Mouse (Mus musculus): ENCODE results near the gene Fut11. TPM values are rescaled to one million over a fixed set of nuclear protein-coding genes. Genes with fewer than 3 reads are reported as not detected.

The Fut11 gene
- polyA plus RNA-seq, 1 experiment from 2014 or later = 20.0 TPM

DNA sequence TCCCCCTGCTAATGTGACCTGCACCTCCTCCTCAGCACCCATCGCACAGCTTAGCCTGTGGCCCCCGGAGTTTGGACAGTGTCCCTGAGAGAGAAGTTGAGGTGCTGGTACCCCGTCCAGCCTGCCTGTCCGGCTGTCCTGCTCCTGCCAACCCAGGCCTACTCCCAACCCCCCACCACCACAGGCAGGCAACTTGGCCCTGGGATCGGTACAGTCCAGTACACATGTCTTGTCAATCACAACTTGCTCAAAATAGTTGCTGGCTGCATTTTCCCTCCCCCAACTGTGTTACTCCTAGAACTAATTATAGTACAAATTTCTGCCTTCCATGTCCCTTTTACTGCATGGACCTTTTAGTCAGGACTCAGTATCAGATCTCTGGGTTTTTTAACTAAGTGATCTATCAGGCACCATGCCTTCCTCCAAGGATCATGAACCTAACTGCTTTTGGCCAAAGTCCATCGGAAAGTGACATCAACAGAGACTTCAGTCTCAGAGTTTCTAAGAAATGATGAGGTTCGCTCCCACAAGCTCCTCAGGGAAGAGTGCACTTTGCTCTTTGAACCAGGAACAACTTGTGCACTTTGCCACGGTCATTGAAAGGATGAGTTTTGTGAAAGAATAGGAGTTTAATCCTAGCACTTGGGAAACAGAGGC, 26.5 kb upstream of the Fut11 start, which contains the start of gene Synpo2l:
Synpo2l (minus strand) TSS at position 201 of the 657 bp plus-strand sequence.
- H3K4me1 ChIP-seq (ENCODE audit: control insufficient read depth, insufficient read depth, low read length) = no peaks in the 10 kb centered on the region
- no peaks in the 10 kb centered on the region for H3K36me3 ChIP-seq (ENCODE audit: control insufficient read depth, insufficient read depth, low read length)
- no peak for ATAC-seq (ENCODE audit: low read depth)
- no peaks in the 10 kb centered on the region for H3K9me3 ChIP-seq (ENCODE audit: control insufficient read depth, low read length)
- no peak within 1 kb of the TSS for H3K9ac ChIP-seq (replicated peaks; ENCODE audit: low read depth, low read length)
- no peak within 1 kb of the TSS for H3K4me3 ChIP-seq (ENCODE audit: low read depth, low read length)
- WGBS = 88% methylated on average over 8 of the region's 8 CpGs
- 0 out of 2 replicates have a peak, but pooled peaks cover 2% of the 10 kb centered on the region for H3K27me3 ChIP-seq (ENCODE audit: control insufficient read depth, insufficient read depth, low read length)
- H3K27ac ChIP-seq (ENCODE audit: low read depth, low read length) = no peak within 1 kb of the TSS
- no peak within 1 kb of the TSS for H3K4me2 ChIP-seq (ENCODE audit: low read depth, low read length)

DNA sequence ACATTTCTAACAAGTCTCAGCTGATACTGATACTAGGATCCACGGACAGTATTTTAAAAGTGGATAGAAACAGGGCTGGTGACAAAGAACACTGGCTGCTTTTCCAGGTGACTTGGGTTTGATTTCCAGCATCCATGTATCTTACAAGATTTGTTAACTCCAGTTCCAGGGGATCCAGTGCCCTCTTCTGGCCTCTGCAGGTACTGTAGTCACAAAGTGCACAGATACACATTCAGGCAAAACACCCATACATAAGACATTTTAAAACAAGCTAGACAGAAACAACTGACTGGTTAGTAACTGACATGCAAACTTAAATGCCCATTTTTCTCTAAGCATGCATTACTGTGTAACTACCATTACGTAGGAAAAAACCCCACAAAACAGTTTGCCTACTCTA, 21.8 kb upstream of the Fut11 start:
- Histone ChIP-seq H3K36me3 (ENCODE audit: control insufficient read depth, insufficient read depth, low read length) (peaks cover 11% of the 10 kb centered on the region; the same call in 1 of the 2 replicates), H3K4me1 (ENCODE audit: control insufficient read depth, insufficient read depth, low read length) (peaks cover 11% of the 10 kb centered on the region; the same call in 1 of the 2 replicates), H3K27ac (ENCODE audit: low read depth, low read length) (no peak overlapping the region), H3K4me3 (ENCODE audit: low read depth, low read length) (peak overlapping the region; percentile 78; the same call in 1 of the 2 replicates), H3K9me3 (ENCODE audit: control insufficient read depth, low read length) (no peaks in the 10 kb centered on the region), H3K4me2 (ENCODE audit: low read depth, low read length) (no peak overlapping the region), H3K9ac (replicated peaks; ENCODE audit: low read depth, low read length) (no peak overlapping the region), H3K27me3 (ENCODE audit: control insufficient read depth, insufficient read depth, low read length) (no peaks in the 10 kb centered on the region)
- WGBS = 92% methylated on average over 2 of the region's 2 CpGs
- no peak for ATAC-seq (ENCODE audit: low read depth)

DNA sequence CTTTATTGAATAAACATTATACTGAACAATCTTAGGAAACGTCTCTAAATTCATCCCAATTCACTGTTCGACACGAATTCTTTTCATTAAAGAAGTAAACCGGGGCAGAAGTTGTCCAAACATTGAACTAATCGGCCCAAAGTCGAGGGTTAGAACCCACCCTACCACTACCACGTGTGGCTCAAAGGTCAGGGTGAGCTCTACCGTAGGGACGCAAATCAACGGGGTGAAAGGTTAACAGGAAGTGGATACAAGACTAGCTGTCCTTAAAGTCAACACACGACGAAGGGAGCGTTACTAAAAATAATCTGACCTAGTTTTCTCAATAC, 21.1 kb upstream of the Fut11 start:
- H3K36me3 ChIP-seq (ENCODE audit: control insufficient read depth, insufficient read depth, low read length) = peaks cover 18% of the 10 kb centered on the region; the same call in 1 of the 2 replicates
- WGBS = 13% methylated on average over 13 of the region's 13 CpGs
- H3K27me3 ChIP-seq (ENCODE audit: control insufficient read depth, insufficient read depth, low read length) = no peaks in the 10 kb centered on the region
- H3K27ac ChIP-seq (ENCODE audit: low read depth, low read length) = peak overlapping the region; percentile 76; the same call in 1 of the 2 replicates
- ATAC-seq (ENCODE audit: low read depth) = peak; percentile 86
- H3K9ac ChIP-seq (replicated peaks; ENCODE audit: low read depth, low read length) = no peak overlapping the region
- peak overlapping the region; percentile 64 for H3K4me2 ChIP-seq (ENCODE audit: low read depth, low read length)
- H3K4me1 ChIP-seq (ENCODE audit: control insufficient read depth, insufficient read depth, low read length) = peaks cover 11% of the 10 kb centered on the region; the same call in 1 of the 2 replicates
- peak overlapping the region; percentile 78 for H3K4me3 ChIP-seq (ENCODE audit: low read depth, low read length)
- no peaks in the 10 kb centered on the region for H3K9me3 ChIP-seq (ENCODE audit: control insufficient read depth, low read length)

DNA sequence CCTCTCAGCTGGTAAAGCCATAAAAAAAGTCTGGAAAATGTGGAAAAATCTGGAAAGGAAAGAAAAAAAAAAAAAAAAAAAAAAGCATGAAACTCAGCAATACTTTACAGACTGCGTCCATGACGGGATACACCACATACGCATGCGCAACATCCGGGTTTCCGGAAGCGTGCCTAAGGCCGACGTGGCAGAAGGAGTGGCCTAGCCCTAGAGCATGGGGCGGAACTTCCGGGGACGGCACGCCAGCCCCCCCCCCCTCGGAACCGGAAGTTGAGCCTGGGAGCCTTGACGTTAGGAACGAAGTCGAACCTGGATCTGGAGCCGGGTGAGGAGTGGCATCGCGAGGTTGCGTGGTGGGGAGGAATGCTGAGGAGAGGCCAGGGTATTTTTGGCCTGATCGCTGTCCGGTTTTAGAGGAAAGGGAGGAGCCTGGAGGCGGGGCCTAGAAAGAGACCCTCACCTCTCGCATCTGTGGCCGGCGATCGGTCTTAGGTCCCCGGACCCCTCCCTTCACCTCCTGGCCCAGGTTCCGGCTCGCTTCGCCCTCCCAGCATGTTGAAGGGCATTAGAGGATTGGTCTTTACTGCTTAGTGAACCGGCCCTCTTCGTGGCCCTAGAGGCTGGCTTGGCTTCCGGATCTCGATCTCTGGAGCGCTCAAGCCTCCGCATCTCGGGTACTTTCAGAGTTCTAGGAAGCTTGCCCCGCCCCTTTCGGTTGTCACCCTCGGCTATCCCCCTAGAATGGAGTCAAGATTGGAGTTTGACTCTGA, 20.5 kb upstream of the Fut11 start, which contains the start of gene Sec24c:
Sec24c (plus strand) TSS at position 245 of the 770 bp plus-strand sequence.
- Histone ChIP-seq H3K4me1 (ENCODE audit: control insufficient read depth, insufficient read depth, low read length) (peaks cover 11% of the 10 kb centered on the region; the same call in 1 of the 2 replicates), H3K36me3 (ENCODE audit: control insufficient read depth, insufficient read depth, low read length) (peaks cover 22% of the 10 kb centered on the region; the same call in 1 of the 2 replicates), H3K4me2 (ENCODE audit: low read depth, low read length) (peak within 1 kb of the TSS; percentile 64), H3K27me3 (ENCODE audit: control insufficient read depth, insufficient read depth, low read length) (no peaks in the 10 kb centered on the region), H3K9ac (replicated peaks; ENCODE audit: low read depth, low read length) (peak within 1 kb of the TSS; percentile 87), H3K27ac (ENCODE audit: low read depth, low read length) (peak within 1 kb of the TSS; percentile 76), H3K4me3 (ENCODE audit: low read depth, low read length) (peak within 1 kb of the TSS; percentile 78), H3K9me3 (ENCODE audit: control insufficient read depth, low read length) (no peaks in the 10 kb centered on the region)
- under 1% methylated on average over 43 of the region's 43 CpGs for WGBS
- peak; percentile 96 for ATAC-seq (ENCODE audit: low read depth)

DNA sequence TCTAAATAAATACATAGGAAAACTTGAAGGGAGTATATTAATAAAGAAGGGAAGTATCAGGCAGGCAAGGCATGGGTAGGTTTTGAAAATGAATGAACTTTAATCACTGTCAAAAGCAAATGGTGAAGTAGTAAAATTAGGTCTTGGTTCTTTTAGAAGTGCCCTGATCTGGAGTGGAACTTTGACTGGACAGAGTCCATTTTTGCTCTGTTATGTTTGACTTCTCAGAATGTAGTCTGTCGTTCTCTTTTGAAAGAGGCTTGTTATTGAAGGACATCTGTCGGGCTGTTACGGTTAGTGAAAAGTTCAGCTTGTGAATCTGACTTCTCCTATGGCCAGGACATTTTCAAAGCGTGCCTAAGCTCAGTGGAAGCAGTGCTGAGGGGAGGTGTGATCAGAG, 16.9 kb upstream of the Fut11 start:
- no peak overlapping the region for H3K27ac ChIP-seq (ENCODE audit: low read depth, low read length)
- H3K36me3 ChIP-seq (ENCODE audit: control insufficient read depth, insufficient read depth, low read length) = peaks cover 50% of the 10 kb centered on the region
- no peak overlapping the region for H3K9ac ChIP-seq (replicated peaks; ENCODE audit: low read depth, low read length)
- no peaks in the 10 kb centered on the region for H3K27me3 ChIP-seq (ENCODE audit: control insufficient read depth, insufficient read depth, low read length)
- H3K9me3 ChIP-seq (ENCODE audit: control insufficient read depth, low read length) = no peaks in the 10 kb centered on the region
- peaks cover 11% of the 10 kb centered on the region; the same call in 1 of the 2 replicates for H3K4me1 ChIP-seq (ENCODE audit: control insufficient read depth, insufficient read depth, low read length)
- H3K4me2 ChIP-seq (ENCODE audit: low read depth, low read length) = no peak overlapping the region
- H3K4me3 ChIP-seq (ENCODE audit: low read depth, low read length) = no peak overlapping the region
- no peak for ATAC-seq (ENCODE audit: low read depth)
- WGBS = 94% methylated on average over 4 of the region's 4 CpGs

DNA sequence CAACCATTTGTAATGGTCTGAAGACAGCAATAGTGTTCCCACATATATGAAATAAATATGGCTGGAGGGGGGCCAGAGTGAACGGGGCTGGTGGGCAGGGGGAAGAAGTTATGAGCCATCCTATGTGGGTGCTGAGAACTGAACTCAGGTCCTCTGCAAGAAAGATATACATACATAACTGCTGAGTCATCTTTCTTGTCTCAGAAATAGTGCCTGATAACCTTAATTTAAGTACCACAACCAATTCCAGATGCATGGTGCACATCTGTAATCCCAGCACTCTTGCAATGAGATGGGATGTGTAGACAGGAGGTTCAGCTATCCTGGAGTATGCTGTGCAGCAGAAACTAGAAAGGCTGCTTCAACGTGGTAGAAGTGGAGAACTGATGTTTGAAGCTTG, 13.0 kb upstream of the Fut11 start:
- H3K27me3 ChIP-seq (ENCODE audit: control insufficient read depth, insufficient read depth, low read length) = no peaks in the 10 kb centered on the region
- H3K9ac ChIP-seq (replicated peaks; ENCODE audit: low read depth, low read length) = no peak overlapping the region
- ATAC-seq (ENCODE audit: low read depth) = no peak
- no peaks in the 10 kb centered on the region for H3K4me1 ChIP-seq (ENCODE audit: control insufficient read depth, insufficient read depth, low read length)
- no peaks in the 10 kb centered on the region for H3K9me3 ChIP-seq (ENCODE audit: control insufficient read depth, low read length)
- no peak overlapping the region for H3K4me3 ChIP-seq (ENCODE audit: low read depth, low read length)
- no peak overlapping the region for H3K4me2 ChIP-seq (ENCODE audit: low read depth, low read length)
- H3K36me3 ChIP-seq (ENCODE audit: control insufficient read depth, insufficient read depth, low read length) = peaks cover 85% of the 10 kb centered on the region
- WGBS = 91% methylated on average over 2 of the region's 2 CpGs
- H3K27ac ChIP-seq (ENCODE audit: low read depth, low read length) = no peak overlapping the region

DNA sequence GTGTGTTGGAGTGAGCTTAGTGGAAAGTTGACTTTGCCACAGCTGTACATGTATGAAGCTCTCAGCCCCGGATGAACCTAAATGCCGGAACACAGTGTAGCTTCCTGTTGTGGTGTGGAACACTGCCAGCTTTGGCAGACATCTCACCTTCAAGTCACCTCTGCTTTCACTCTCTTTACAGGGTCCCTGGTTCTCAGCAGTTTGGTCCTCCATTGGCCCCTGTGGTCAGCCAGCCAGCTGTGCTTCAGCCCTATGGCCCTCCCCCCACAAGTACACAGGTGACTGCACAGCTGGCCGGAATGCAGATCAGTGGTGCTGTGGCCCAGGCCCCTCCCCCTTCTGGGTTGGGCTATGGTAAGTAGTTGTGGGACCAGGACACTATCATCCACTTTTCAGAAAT, 12.3 kb upstream of the Fut11 start:
- Histone ChIP-seq H3K4me3 (ENCODE audit: low read depth, low read length) (no peak overlapping the region), H3K9me3 (ENCODE audit: control insufficient read depth, low read length) (no peaks in the 10 kb centered on the region), H3K4me1 (ENCODE audit: control insufficient read depth, insufficient read depth, low read length) (no peaks in the 10 kb centered on the region), H3K27ac (ENCODE audit: low read depth, low read length) (no peak overlapping the region), H3K4me2 (ENCODE audit: low read depth, low read length) (no peak overlapping the region), H3K27me3 (ENCODE audit: control insufficient read depth, insufficient read depth, low read length) (no peaks in the 10 kb centered on the region), H3K36me3 (ENCODE audit: control insufficient read depth, insufficient read depth, low read length) (peaks cover 87% of the 10 kb centered on the region), H3K9ac (replicated peaks; ENCODE audit: low read depth, low read length) (no peak overlapping the region)
- WGBS = 88% methylated on average over 3 of the region's 3 CpGs
- ATAC-seq (ENCODE audit: low read depth) = no peak

DNA sequence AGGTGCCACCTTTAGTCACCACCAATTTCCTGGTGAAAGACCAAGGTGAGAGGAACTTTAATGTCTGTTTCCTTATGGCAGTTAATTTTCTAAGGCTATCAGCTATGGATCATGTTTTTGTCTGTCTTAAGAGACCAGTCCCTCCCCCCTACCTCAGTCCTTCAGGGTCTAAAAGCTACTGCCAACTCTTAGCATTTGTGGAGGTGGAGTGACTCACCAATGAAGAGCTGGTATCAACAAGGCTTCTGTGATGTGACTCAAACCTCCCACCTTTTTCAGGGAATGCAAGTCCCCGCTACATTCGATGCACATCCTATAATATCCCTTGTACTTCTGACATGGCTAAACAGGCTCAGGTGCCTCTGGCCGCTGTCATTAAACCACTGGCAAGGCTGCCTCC, 8.2 kb upstream of the Fut11 start:
- Histone ChIP-seq H3K4me2 (ENCODE audit: low read depth, low read length) (no peak overlapping the region), H3K4me1 (ENCODE audit: control insufficient read depth, insufficient read depth, low read length) (no peaks in the 10 kb centered on the region), H3K4me3 (ENCODE audit: low read depth, low read length) (no peak overlapping the region), H3K27me3 (ENCODE audit: control insufficient read depth, insufficient read depth, low read length) (no peaks in the 10 kb centered on the region), H3K9ac (replicated peaks; ENCODE audit: low read depth, low read length) (no peak overlapping the region), H3K36me3 (ENCODE audit: control insufficient read depth, insufficient read depth, low read length) (peaks cover 92% of the 10 kb centered on the region), H3K9me3 (ENCODE audit: control insufficient read depth, low read length) (no peaks in the 10 kb centered on the region), H3K27ac (ENCODE audit: low read depth, low read length) (no peak overlapping the region)
- ATAC-seq (ENCODE audit: low read depth) = no peak
- WGBS = 95% methylated on average over 3 of the region's 3 CpGs

DNA sequence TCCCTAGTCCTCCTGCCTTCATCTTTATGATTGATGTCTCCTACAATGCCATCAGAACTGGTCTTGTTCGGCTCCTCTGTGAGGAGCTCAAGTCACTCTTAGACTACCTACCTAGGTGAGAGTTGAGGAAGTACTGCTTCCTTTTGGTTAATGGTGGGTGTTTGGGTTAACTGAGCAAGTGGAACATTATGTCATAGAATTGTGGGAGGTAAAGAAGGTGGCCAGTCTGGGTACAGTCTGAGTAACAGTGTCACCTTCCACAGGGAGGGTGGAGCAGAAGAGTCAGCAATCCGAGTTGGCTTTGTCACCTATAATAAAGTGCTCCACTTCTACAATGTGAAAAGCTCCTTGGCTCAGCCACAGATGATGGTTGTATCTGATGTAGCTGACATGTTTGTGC, 5.8 kb upstream of the Fut11 start:
- no peak overlapping the region for H3K9ac ChIP-seq (replicated peaks; ENCODE audit: low read depth, low read length)
- H3K4me1 ChIP-seq (ENCODE audit: control insufficient read depth, insufficient read depth, low read length) = no peaks in the 10 kb centered on the region
- WGBS = 95% methylated on average over 2 of the region's 2 CpGs
- ATAC-seq (ENCODE audit: low read depth) = no peak
- no peaks in the 10 kb centered on the region for H3K27me3 ChIP-seq (ENCODE audit: control insufficient read depth, insufficient read depth, low read length)
- H3K36me3 ChIP-seq (ENCODE audit: control insufficient read depth, insufficient read depth, low read length) = peaks cover 87% of the 10 kb centered on the region
- no peaks in the 10 kb centered on the region for H3K9me3 ChIP-seq (ENCODE audit: control insufficient read depth, low read length)
- no peak overlapping the region for H3K4me3 ChIP-seq (ENCODE audit: low read depth, low read length)
- H3K4me2 ChIP-seq (ENCODE audit: low read depth, low read length) = no peak overlapping the region
- no peak overlapping the region for H3K27ac ChIP-seq (ENCODE audit: low read depth, low read length)

All from neural tube, embryonic 14.5 days (tissue).